Mouse (Mus musculus): Measurements from ENCODE around the gene Psmd1.

DNA sequence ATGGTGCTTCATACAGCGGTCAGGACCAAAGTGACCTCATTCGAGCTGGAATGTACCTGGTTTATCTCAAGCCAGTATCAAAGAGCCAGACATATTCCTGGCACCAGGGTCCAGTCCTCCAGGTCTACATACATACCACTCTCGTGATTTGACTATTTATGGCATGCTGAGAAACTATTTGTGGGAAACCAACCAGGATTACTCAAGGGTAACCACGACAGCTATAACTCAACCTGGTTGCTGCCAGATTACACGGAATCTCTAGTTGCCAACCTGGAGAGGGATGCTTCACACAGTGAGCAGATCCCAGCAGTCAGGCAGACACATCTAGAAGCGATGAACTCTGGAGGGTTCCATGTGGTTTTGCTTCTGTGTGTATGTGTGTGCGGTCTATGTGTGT is 87.2 kb downstream of the Psmd1 start:
- no peak for TF ChIP-seq POLR2A (IDR thresholded peaks at IDR 0.05; ENCODE audit: control insufficient read depth in 1 of 2, insufficient read depth in 1 of 2, low read depth in 1 of 2, low read length in 2 of 2, poor library complexity in 1 of 2)
- no peak for TF ChIP-seq RCOR1 (IDR thresholded peaks at IDR 0.05; ENCODE audit: low read depth, low read length)
